Mouse (Mus musculus) right cerebral cortex, postnatal 4 days (tissue): ENCODE results near the gene Lrrc45.

Experiments
- DNase-seq: peaks from one replicate; pipeline ENCODE4 v3.0.0-alpha.2; 2022

Lrrc45 gene

DNA sequence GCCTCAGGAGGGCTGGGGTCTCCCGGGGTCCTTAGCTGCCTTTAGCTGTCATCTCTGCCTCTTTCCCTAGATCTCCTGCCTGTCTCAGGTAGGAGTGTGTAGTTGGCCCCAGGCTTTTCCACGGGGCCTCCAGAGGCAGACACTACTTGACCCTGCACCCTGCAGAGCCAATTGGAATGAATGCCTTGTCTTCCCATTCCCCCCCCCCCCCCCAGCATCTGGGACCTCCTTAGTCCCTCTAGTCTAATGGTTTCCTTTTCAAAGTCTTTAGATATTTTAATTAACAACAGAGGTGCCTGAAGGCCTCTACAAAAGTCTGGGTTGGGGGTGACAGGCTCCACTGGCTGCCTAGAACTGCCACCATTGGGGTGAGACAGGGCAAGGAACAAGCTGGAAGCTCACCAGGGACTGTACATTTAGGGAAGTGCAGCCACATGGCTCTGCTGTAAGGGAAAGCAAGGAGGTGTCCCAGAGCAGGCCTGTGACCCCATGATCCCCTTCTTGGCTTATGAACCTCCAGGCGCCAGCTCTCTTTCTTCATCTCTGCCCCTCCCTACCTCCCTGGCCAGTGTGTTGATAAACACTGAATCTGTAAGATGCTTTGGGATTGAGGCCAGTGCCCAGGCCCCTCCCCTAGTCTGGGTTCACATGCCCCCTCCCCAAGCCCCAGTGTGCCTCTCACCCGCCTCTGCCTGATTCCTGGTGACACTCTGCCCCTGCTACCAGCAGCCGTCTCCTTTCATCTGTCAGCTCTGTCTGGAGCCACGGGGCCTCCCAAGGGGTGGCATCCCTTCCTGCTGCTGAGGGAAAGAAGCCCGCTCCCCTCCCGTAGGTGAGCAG lies 9.0 kb upstream of the Lrrc45 start:
- no peak for DNase-seq

DNA sequence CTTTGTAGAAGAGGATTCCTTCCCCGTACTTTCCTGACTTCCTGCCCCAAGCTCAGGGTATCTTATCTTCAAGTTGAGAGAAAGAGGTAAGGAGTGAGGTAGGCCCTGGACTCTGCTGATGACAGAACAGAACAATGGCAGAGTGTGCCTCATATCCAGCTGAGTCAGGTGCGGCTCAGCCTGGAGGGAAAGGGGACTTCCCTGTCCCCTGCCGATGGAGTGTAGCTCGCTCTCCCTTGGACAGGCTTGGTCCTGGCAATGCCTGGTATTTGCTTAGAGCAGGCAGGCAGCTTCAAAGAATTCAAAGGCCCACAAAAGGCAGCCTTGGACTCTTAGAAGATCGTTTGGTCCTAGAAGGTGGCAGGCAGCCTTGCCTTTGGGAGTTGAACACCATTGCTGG lies 7.6 kb upstream of the Lrrc45 start:
- DNase-seq: no peak

DNA sequence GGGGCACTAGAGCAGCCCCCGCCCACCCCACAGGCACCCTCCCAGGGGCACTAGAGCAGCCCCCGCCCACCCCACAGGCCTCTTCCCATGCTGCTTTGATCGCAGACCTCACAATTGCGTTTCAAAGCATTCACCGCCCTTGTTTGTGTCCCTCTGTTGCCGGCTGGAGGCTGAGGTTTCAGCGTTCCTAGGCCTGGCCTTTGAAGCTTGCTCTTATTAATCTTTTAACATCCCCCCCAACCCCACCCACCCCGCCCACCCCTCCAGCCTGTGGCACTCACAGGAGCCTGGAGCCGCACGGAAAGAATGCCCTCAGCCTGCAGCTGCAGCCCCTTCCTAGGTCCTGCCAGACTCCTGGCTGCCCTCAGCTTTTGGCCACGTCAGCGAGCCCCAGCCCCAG lies 6.5 kb upstream of the Lrrc45 start:
- no peak for DNase-seq

DNA sequence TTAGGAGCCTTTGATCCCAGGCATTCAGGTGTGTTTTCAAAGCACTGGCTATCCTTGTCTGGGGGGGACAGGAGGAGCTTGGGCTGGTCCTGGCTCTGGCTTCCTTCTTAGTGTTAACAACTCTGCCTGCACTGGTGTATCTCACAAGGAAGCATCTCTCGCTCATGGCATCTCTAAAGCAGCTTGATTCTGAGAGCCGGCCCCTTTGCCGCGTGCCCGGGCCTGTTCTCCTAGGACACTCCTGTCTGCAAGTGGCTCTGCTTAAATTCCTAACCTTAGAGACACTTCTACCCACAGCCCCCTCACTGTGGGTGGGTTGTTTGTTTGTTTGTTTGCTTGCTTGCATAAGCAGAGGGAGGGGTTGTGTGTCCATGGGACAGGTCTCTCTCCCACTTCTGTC lies 5.8 kb upstream of the Lrrc45 start:
- no peak for DNase-seq

DNA sequence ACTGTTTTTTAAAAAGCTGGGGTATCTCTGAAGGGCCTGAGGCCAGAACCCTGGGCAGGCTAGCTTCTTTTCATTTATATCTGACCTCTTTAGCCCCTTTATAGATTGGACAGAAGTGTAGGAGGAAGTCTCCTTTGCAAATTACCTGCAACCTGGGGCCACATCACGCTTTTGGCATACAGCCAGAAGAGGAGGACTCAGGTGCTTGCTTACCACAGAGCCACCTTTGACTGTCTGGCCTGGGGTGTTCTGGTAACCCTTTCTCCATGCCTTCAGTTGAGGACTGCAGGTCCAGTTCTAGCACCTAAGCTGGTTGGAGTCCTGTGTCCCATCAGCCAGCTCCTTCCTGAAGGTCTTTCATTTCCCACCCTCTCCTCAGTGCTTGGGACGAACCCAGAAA lies 4.2 kb upstream of the Lrrc45 start:
- DNase-seq: no peak

DNA sequence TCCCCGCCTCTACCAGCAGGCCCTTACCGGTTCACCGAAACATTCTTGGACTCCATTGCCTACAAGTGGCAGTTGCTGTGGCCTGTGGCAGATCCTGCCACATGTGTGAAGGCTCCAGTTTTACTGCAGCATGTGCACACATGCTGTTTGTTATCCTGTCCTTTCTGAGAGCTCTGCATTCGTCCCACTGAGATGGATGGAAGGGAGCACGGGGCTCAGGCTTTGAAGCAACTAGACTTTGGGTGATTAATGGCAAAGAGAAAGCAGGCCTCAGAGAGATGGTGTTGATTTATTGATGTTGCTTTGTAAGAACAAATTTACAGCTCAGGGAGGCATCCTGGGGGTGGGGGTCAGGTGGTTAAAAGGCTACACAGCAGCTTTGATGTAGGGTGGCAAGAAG lies 3.1 kb upstream of the Lrrc45 start:
- DNase-seq: no peak

DNA sequence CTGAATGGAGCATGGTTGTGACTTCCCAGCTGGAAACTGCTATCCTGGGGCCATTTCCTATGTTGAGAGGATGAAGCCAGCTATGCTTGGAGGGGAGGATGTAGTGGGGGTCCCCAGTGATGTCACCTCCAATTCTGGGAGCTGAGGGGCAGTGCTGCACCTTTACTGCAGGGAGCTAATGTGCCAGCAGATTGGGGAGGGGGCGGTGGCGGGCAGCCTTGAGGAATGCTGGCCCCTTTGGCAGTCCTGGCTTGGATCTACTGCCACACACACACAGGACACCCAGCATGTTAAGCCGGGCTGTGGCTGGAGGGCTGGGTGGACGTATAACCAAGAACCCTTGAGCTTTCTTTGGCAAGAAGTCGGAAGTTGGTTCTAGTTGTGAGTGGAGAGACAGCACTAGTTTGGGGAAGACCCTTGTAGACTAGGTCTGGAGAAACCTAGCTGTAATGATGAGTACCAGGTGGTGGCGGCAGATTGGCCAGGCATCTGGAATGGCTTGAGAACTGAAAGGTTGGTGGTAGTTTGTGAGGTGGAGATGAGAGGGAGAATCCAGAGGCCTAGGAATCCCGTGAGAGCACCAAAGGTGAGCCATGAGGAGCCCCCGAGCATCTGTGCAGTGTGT lies 1.6 kb upstream of the Lrrc45 start:
- DNase-seq: no peak

DNA sequence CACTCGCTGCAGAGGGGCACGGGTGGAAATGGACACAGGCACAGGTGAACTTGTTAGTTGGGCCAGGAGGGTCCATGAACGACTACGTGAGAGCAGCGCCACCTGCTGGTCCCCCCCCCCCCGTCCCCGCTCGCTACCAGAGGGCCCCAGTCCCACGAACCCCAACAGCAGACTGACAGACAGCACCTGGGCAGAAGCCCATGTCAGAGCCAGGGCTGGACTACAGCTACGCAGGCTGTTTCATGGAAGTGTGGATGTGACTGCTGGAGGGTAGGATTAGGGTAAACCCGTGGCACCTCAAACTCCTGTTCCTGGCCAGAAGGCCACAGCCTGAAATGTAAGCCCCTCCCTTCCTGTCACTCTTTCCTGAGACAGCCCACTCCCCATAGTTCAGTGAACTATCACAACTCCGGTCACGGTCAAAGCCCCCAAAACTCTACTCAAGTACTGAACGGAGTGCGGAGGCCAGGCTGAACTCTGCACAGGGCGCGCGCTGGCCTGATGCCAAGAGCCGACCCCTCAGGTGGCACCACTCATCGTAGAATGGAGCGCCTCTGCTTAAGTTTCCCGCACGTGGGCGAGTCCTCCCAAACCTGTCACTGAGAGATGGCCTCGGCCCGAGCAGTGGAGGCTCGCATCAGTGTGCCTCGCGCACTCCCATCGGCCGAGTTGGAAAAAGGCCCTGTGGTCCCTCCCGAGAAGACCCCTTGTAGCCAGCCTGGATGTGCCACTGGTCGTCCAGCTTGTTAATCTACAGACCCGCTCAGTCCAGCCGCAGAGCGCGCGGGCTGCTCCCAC lies 755 bp upstream of the Lrrc45 start:
- peak; percentile 63 for DNase-seq

DNA sequence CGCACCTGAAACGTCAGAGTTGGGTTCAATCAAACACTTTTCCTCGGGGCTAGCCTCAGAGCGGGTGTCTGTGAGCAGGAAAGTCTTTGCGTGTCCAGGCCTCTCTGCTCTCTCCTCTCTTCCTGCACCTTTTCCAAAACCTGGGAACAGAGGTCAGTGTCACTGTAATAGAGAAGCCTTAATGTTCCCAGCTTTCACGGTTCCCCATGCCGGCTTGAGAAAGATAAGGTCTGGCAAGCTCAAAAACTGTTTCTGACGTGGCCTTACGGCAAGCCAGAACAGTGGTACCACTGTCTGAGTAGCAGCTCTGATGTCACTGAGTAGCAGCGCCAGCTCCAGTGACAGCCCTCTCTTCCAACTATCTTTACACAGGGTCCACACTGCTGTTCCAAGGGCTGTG lies 821 bp downstream of the Lrrc45 start:
- no peak for DNase-seq

DNA sequence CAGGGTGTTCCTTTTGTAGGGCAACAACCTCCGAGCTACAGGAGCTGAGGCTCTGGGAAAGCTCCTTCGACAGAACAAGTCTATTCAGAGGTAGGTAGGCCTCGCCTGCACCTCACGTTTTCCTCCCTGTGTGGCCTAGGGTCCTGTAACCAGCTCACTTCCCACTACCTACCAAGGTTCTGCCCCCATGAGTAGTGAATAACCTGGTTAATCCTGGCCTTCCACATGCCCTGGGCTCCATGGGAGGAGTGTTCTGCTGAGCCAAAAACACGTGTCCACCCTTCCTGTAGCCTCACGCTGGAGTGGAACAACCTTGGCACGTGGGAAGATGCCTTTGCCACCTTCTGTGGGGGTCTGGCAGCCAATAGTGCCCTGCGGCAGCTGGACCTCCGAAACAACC lies 1.4 kb downstream of the Lrrc45 start:
- DNase-seq: no peak

DNA sequence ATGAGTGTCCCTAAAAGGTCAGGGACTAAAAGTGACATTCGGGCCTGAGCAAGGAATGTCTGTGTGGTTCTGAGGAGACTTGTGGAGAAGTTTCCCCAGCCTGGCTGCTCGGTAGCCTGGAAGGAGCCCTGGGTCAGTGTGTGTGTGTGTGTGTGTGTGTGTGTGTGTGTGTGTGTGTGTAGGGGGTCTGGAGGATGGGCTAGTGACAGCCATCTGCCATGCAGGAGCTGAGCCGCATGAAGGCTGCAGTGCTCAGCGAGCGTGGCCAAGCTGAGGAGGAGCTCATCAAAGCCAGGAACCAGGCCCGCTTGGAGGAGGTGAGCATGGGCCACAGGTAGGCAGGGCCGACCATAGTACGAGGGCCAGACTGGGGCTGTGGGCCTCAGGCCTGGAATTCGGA lies 5.5 kb downstream of the Lrrc45 start:
- DNase-seq: no peak

DNA sequence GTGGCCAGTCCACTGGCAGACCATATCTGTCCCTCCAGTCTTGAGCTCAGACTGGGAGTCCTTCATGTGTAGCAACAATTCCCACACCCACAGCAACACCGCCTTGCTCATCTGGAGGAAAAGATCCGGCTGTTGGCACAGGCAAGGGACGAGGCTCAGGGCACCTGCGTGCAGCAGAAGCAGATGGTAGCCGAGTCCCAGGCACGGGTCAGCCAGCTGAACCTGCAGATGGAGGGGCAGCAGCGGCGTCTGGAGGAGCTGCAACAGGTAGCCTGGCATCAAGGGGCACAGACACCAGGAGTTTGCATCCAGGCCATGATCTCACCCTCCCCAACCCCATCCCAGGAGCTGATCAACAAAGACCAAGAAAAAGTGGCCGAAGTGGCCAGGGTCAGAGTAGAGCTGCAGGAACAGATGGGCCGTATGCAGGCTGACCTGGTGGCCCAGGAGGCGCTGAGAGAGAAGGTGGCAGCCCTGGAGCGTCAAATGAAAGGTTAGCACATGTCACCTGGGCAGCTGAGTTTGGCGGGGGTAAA lies 6.2 kb downstream of the Lrrc45 start:
- no peak for DNase-seq

DNA sequence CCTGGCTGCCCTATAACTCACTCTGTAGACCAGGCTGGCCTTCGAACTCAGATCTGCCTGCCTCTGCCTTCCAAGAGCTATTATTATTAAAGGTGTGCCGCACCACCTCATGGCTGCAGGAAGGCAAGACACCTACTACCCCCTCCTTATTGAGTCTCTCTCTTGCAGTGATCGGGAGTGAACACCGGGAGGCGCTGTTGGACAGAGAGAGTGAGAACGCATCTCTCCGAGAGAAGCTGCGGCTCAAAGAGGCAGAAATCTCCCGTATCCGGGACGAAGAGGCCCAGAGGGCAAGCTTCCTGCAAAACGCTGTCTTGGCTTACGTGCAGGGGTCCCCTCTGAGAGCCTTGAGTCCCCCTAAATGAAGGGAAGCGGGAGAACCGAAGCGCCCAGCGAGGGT lies 6.7 kb downstream of the Lrrc45 start:
- peak; percentile 98 for DNase-seq

DNA sequence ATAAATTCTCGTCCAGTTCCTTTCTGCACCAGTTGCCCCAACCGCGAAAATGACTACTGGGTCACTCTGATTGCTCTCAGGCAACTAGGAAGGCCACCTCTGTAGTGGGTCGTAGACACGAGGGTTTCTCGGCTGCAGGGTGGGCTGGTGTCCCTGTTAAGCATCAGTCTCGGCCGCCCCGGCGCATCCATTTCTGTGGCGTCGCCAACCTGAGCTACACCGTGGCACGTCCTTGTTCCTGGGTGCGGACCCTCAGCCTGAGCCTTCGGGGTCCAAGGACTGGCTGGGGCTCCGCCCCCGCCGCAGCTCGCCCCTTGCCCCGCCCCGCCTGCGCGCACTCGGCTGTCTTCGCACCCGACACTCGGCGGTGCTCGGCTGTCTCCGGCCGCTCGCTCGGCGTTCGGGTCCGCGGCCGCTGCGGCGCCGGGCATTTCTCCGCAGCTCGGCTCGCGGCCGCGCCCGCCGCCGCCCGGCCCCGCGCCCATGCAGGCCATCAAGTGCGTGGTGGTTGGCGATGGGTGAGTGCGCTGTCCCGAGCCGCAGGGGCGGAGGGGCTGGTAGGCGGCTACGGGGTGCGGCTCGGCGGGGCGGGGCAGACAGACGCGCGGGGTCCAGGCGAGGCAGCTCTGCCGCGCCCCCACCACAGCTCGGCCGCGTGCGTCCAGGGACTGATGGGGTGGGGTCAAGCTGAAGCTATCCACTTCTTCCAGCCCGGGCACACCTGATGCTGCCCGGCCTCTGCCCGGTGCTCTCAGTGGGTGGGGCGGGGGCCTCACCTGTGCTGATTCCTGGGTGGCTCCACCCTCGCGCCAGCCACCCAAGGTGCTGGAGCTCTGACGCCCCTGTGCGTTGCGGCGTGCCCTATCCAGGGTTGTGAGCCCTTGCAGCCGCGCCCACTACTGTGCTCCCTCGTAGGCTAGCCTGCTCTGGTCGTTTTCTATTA lies 7.7 kb downstream of the Lrrc45 start, which contains the start of gene Rac3:
TSS of gene Rac3 (plus strand) at position 347 of the 943 bp plus-strand sequence.
- DNase-seq: peak; percentile 80

DNA sequence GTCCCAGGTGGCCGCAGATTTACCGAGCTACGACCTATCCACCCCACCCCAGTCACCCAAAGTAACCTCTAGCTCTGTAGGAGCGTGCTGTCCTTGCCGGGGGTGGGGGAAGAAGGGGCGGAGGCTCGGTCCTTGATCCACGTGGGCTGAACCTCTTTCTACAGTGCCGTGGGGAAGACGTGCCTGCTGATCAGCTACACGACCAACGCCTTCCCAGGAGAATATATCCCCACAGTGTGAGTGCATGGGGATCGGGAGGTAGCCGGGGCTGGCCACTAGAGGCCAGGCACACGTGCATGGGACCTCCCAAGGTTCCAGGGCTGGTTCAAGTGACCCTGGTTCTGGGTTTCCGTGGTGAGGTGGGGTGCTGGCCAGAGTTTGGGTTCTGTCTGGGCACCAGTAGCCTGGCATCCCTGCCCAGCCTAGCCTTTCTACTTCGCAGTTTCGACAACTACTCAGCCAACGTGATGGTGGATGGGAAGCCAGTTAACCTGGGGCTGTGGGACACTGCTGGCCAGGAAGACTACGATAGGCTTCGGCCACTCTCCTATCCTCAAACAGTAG lies 8.4 kb downstream of the Lrrc45 start:
- peak; percentile 46 for DNase-seq

DNA sequence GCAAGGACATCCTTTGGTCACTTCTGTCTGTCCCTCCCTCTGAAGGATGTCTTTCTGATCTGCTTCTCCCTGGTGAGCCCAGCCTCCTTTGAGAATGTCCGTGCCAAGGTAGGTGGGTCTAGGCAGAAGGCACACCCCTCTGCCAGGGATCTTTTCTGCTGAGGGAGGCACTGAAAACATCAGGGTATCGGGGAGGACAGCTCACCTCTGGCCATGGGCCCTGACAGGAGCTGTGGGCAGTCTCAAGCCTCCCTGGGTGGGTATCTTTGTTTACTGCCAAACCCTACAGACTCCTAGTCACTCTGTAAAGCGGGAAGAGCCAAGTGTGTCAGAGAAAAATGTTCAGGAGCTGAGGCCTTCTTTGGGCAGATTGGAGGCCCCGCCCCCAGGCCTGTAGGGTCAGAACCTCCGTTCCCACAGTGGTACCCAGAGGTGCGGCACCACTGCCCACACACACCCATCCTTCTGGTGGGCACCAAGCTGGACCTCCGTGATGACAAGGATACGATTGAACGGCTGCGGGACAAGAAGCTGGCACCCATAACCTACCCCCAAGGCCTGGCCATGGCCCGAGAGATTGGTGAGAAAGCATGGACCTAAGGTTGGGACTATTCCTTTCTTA lies 9.1 kb downstream of the Lrrc45 start:
- no peak for DNase-seq

DNA sequence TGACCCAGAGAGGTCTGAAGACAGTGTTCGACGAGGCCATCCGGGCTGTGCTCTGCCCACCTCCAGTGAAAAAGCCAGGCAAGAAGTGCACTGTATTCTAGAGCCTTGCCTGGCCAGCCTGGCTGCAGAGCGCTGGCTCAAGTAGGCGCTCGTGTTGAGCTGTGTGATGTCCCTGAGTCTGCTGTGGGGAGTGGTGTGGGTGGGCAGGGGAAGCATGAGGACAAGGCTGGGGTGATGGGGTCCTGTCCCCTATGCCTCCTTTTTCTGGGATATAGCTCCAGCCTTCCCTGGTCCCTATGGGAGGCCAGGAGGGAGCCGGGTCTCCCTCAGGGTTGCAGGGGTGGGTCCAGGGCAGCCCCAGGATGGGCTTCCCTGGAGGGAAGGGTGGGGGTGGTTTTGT lies 9.8 kb downstream of the Lrrc45 start:
- DNase-seq: no peak

DNA sequence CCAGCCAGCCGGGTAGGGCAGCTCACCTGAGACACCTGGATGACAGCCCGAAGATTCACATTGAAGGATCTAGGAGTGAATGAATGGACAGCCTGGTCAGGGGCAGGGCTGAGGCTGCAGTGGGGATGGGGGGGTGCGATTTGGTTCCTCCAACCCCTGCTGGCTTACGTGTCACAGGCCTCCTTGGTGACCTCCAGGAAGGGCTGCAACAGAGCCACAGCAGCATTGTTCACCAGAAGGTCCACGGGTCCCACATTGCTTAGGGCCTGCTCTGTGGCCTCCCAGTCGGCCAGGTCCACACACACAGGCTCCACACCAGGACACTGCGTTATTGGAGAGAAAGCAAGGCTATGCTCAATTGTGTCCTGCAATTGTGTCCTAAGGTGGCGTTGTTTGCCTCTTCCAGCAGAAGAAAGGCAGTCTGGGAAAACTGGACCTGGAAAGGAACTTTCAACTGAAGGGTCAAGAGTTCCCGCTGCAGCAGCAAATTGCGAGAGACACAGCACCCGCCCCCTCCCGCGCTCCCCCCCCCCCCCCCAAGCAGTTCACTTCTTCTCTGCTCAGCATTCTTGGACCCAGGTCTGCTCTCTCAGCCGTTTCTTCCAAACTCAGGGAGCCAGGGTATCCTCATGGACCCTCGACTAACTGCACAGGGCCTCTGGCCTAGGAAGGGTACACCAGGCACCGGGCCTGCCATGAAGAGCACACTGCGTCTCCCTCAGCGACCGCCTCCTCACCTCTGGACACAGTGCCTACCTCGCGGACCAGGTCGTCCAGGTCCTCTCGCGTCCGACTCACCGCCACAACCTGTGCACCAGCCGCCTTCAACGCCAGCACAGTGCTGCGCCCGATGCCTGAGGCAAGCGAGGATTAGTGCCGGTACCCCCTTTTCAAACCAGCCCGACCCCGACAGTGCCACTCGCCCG lies 12.8 kb downstream of the Lrrc45 start:
- DNase-seq: no peak

DNA sequence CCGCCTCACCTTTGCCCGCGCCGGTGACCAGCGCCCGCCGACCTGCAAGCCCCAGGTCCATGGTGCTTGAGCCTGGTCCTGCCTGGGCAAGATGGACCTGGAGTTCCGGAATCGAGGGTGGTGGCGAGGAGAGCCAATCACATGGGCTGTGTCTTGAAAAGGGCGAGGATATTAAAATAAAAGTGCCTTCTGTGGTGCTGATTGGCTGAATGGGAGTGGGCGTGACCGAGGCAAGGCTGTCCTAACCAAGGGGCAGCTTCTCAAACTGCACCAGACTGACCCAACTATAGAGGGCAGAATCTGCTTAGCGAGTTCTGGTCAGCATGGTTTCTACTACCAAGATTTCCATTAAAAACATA lies 13.4 kb downstream of the Lrrc45 start, which contains the start of gene Dcxr:
TSS of gene Dcxr (minus strand) at position 113 of the 359 bp plus-strand sequence.
- DNase-seq: peak; percentile 44

DNA sequence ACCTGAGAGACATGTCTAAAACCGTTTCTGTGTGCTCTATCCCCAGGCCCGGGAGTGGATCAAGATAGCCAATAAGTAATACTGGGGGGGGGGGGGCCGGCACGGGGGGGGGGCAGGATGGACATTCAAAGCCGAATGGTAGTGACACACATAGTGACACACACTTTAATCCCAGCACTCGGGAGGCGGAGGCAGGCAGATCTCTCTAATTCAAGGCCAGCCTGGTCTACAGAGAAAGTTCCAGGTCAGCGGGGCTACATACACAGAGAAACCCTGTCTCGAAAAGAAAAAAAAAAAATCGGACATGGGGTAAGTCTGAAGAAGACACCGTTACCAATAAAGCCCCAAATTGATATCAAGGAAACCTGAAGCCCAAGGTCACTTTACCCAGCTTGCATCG lies 13.8 kb downstream of the Lrrc45 start:
- no peak for DNase-seq
